Mouse (Mus musculus) thymus, postnatal 14 days (tissue): Measurements from ENCODE around the gene Klf16.
"Not testable (repeated sequence)": the region's sequence is repeated elsewhere in the genome, so short reads cannot be mapped to it uniquely, and the experiment has no call there.

ENCODE experiments used
- DNase-seq: peaks from one replicate; pipeline ENCODE4 v3.0.0; 2021

Gene Klf16

GRCm38 (mm10) chr10:80605721-80606120 lies 28.6 kb upstream of the Klf16 start, which contains the start of gene Gm49322:
Gene Gm49322 (plus strand): TSS chr10:80606021.
- not testable (repeated sequence) for DNase-seq

GRCm38 (mm10) chr10:80604988-80605387 lies 27.9 kb upstream of the Klf16 start:
- DNase-seq, result peak; percentile 11

- DNase-seq, result peak; percentile 54
These were observed 26.9 kb upstream of the Klf16 start for GRCm38 (mm10) chr10:80604001-80604509.

GRCm38 (mm10) chr10:80603364-80603763 lies 26.2 kb upstream of the Klf16 start:
- DNase-seq, result no peak

- peak; percentile 96 for DNase-seq
These were observed 25.7 kb upstream of the Klf16 start, which contains the start of the genes Scamp4 and Adat3 for GRCm38 (mm10) chr10:80602698-80603325. Gene Scamp4 (plus strand): TSS chr10:80602872. Gene Adat3 (plus strand): TSS chr10:80602880.

- DNase-seq, result no peak
These were observed 19.2 kb upstream of the Klf16 start for GRCm38 (mm10) chr10:80596318-80596717.

- peak; percentile 96 for DNase-seq
These were observed 13.0 kb upstream of the Klf16 start, which contains the start of gene Abhd17a for GRCm38 (mm10) chr10:80589879-80590854. Gene Abhd17a (minus strand): TSS chr10:80590341.

GRCm38 (mm10) chr10:80589127-80589878 lies 12.2 kb upstream of the Klf16 start:
- peak; percentile 41 for DNase-seq

GRCm38 (mm10) chr10:80587305-80587657 lies 10.2 kb upstream of the Klf16 start:
- DNase-seq, result peak; percentile 3

- peak; percentile 14 for DNase-seq
These were observed 9.5 kb upstream of the Klf16 start for GRCm38 (mm10) chr10:80586407-80587304.

GRCm38 (mm10) chr10:80585581-80585980 lies 8.5 kb upstream of the Klf16 start:
- no peak for DNase-seq

- DNase-seq, result peak; percentile 78
These were observed 7.8 kb upstream of the Klf16 start for GRCm38 (mm10) chr10:80584642-80585552.

- peak; percentile 39 for DNase-seq
These were observed 6.9 kb upstream of the Klf16 start for GRCm38 (mm10) chr10:80584045-80584488.

- no peak for DNase-seq
These were observed 5.9 kb upstream of the Klf16 start for GRCm38 (mm10) chr10:80583047-80583446.

- DNase-seq, result peak; percentile 82
These were observed 1.8 kb upstream of the Klf16 start for GRCm38 (mm10) chr10:80578911-80579310.

- peak; percentile 91 for DNase-seq
These were observed 1.1 kb upstream of the Klf16 start for GRCm38 (mm10) chr10:80578131-80578750.

- peak; percentile 67 for DNase-seq
These were observed 548 bp downstream of the Klf16 start for GRCm38 (mm10) chr10:80576351-80577194.

GRCm38 (mm10) chr10:80575925-80576324 lies 1.2 kb downstream of the Klf16 start:
- DNase-seq, result no peak

- no peak for DNase-seq
These were observed 2.2 kb downstream of the Klf16 start for GRCm38 (mm10) chr10:80574896-80575295.
